Mouse (Mus musculus) erythroblast, embryonic 14.5 days (primary cell): ENCODE measurements around the gene Gtdc1.

ENCODE experiments used
- GATA1 ChIP-seq: IDR thresholded peaks from 2 replicates; pipeline ENCODE4 v1.6.1; 2012; ENCODE audit warnings: low read length, inconsistent platforms, mixed read lengths
- TAL1 ChIP-seq: IDR thresholded peaks from 3 replicates; pipeline ENCODE4 v1.6.1; 2012; ENCODE audit warnings: low read length, inconsistent platforms, mixed read lengths

DNA sequence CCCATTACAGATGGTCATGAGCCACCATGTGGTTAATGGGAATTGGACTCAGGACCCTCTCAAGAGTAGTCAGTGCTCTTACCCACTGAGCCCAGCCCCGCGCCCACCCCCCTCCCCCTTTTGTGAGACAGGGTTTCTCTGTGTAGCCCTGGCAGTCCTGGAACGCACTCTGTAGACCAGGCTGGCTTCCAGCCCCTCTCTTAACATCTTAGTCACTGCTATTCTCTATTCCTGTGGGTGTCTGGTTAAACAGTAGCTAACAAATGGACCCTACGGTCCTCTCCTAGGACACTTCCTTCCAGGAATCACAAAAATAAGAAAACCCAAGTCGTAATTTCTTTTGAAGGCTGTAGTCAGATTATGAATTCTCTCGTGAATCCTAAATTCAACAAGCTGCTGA, 386.6 kb downstream of the Gtdc1 start:
- TF ChIP-seq TAL1, result no peak
- TF ChIP-seq GATA1, result no peak
